Mouse (Mus musculus) heart, adult 2 months (tissue): Measurements from ENCODE around the gene Csnk1g2.

Experiments
- CTCF ChIP-seq: fragments of 200-600 bp; IDR thresholded peaks from 2 replicates; pipeline ENCODE4 v1.8.1; 2022; ENCODE audit warnings: antibody characterized with exemption, mild to moderate bottlenecking, moderate library complexity
- EP300 ChIP-seq: fragments of 200-500 bp; IDR thresholded peaks from 2 replicates; pipeline ENCODE4 v1.6.1; 2011; ENCODE audit warnings: low read depth, low read length, control low read depth; ENCODE audit not compliant: insufficient read depth
- POLR2A ChIP-seq: fragments of 200-500 bp; IDR thresholded peaks from 2 replicates; pipeline ENCODE4 v1.6.1; 2011; ENCODE audit warnings: mild to moderate bottlenecking, low read depth, low read length, control low read depth; ENCODE audit not compliant: insufficient read depth

GRCm38 (mm10) chr10:80614351-80614750 is 8.3 kb upstream of the Csnk1g2 start:
- no peak for TF ChIP-seq POLR2A
- no peak for TF ChIP-seq EP300
- TF ChIP-seq CTCF = no peak
